Mouse (Mus musculus): Measurements from ENCODE around the gene Maff. TPM values are rescaled to one million over a fixed set of nuclear protein-coding genes. Genes with fewer than 3 reads are reported as not detected.

The Maff gene
- polyA plus RNA-seq, 1 experiment from 2014 or later, result 1.2 TPM

GRCm38 (mm10) chr15:79342641-79343337, 3.6 kb upstream of the Maff start:
- DNase-seq (ENCODE audit: low spot score) (no peak), ATAC-seq (ENCODE audit: insufficient read depth, low FRiP score, low TSS enrichment) (no peak)

GRCm38 (mm10) chr15:79344627-79345026, 1.8 kb upstream of the Maff start:
- ATAC-seq (ENCODE audit: insufficient read depth, low FRiP score, low TSS enrichment) (no peak), DNase-seq (ENCODE audit: low spot score) (no peak)
- H3K9me3 ChIP-seq (ENCODE audit: control insufficient read depth, low read length), result no peaks in the 10 kb centered on the region
- H3K36me3 ChIP-seq (ENCODE audit: control insufficient read depth, insufficient read depth, low read length), result no peaks in the 10 kb centered on the region
- no peak overlapping the region for H3K4me2 ChIP-seq (ENCODE audit: low read depth)
- H3K4me1 ChIP-seq (ENCODE audit: control insufficient read depth, insufficient read depth, low read length), result 0 out of 2 replicates have a peak, but pooled peaks cover 4% of the 10 kb centered on the region
- H3K4me3 ChIP-seq (ENCODE audit: low read depth, low read length), result no peak overlapping the region
- no peak overlapping the region for H3K27ac ChIP-seq (ENCODE audit: low read depth, low read length)
- 53% methylated on average over 4 of the region's 4 CpGs for WGBS
- no peak overlapping the region for H3K9ac ChIP-seq (ENCODE audit: low read length)
- H3K27me3 ChIP-seq (ENCODE audit: control insufficient read depth, insufficient read depth, low read length), result peaks cover 3% of the 10 kb centered on the region; the same call in 1 of the 2 replicates

More at GRCm38 (mm10) chr15:79342641-79343337, 3.6 kb upstream of the Maff start:
- no peak overlapping the region for H3K9ac ChIP-seq (ENCODE audit: low read length)
- no peak overlapping the region for H3K27ac ChIP-seq (ENCODE audit: low read depth, low read length)
- 82% methylated on average over 6 of the region's 6 CpGs for WGBS
- no peaks in the 10 kb centered on the region for H3K9me3 ChIP-seq (ENCODE audit: control insufficient read depth, low read length)
- H3K27me3 ChIP-seq (ENCODE audit: control insufficient read depth, insufficient read depth, low read length), result no peaks in the 10 kb centered on the region
- no peak overlapping the region for H3K4me2 ChIP-seq (ENCODE audit: low read depth)
- no peaks in the 10 kb centered on the region for H3K36me3 ChIP-seq (ENCODE audit: control insufficient read depth, insufficient read depth, low read length)
- no peaks in the 10 kb centered on the region for H3K4me1 ChIP-seq (ENCODE audit: control insufficient read depth, insufficient read depth, low read length)
- no peak overlapping the region for H3K4me3 ChIP-seq (ENCODE audit: low read depth, low read length)

GRCm38 (mm10) chr15:79347165-79347844, 884 bp downstream of the Maff start:
- Histone ChIP-seq H3K27me3 (ENCODE audit: control insufficient read depth, insufficient read depth, low read length) (peaks cover 3% of the 10 kb centered on the region; the same call in 1 of the 2 replicates), H3K27ac (ENCODE audit: low read depth, low read length) (peak overlapping the region; percentile 80), H3K4me3 (ENCODE audit: low read depth, low read length) (peak overlapping the region; percentile 77), H3K36me3 (ENCODE audit: control insufficient read depth, insufficient read depth, low read length) (no peaks in the 10 kb centered on the region), H3K4me1 (ENCODE audit: control insufficient read depth, insufficient read depth, low read length) (0 out of 2 replicates have a peak, but pooled peaks cover 4% of the 10 kb centered on the region), H3K9me3 (ENCODE audit: control insufficient read depth, low read length) (no peaks in the 10 kb centered on the region), H3K4me2 (ENCODE audit: low read depth) (peak overlapping the region; percentile 99), H3K9ac (ENCODE audit: low read length) (peak overlapping the region; percentile 71)
- ATAC-seq (ENCODE audit: insufficient read depth, low FRiP score, low TSS enrichment) (peak; percentile 87), DNase-seq (ENCODE audit: low spot score) (peak; percentile 95)
- under 1% methylated on average over 55 of the region's 61 CpGs for WGBS

- Histone ChIP-seq H3K4me2 (ENCODE audit: low read depth) (peak overlapping the region; percentile 99), H3K27ac (ENCODE audit: low read depth, low read length) (peak overlapping the region; percentile 80), H3K36me3 (ENCODE audit: control insufficient read depth, insufficient read depth, low read length) (no peaks in the 10 kb centered on the region), H3K9ac (ENCODE audit: low read length) (peak overlapping the region; percentile 71), H3K4me1 (ENCODE audit: control insufficient read depth, insufficient read depth, low read length) (0 out of 2 replicates have a peak, but pooled peaks cover 4% of the 10 kb centered on the region), H3K9me3 (ENCODE audit: control insufficient read depth, low read length) (no peaks in the 10 kb centered on the region), H3K4me3 (ENCODE audit: low read depth, low read length) (peak overlapping the region; percentile 77), H3K27me3 (ENCODE audit: control insufficient read depth, insufficient read depth, low read length) (peaks cover 3% of the 10 kb centered on the region; the same call in 1 of the 2 replicates)
- under 1% methylated on average over 42 of the region's 46 CpGs for WGBS
- DNase-seq (ENCODE audit: low spot score), result peak; percentile 41
- peak; percentile 54 for ATAC-seq (ENCODE audit: insufficient read depth, low FRiP score, low TSS enrichment)
These were observed 1.6 kb downstream of the Maff start for GRCm38 (mm10) chr15:79347845-79348506.

- Histone ChIP-seq H3K4me3 (ENCODE audit: low read depth, low read length) (peak overlapping the region; percentile 77; the same call in 1 of the 2 replicates), H3K4me1 (ENCODE audit: control insufficient read depth, insufficient read depth, low read length) (0 out of 2 replicates have a peak, but pooled peaks cover 4% of the 10 kb centered on the region), H3K9ac (ENCODE audit: low read length) (no peak overlapping the region), H3K36me3 (ENCODE audit: control insufficient read depth, insufficient read depth, low read length) (no peaks in the 10 kb centered on the region), H3K27ac (ENCODE audit: low read depth, low read length) (no peak overlapping the region), H3K4me2 (ENCODE audit: low read depth) (peak overlapping the region; percentile 99), H3K9me3 (ENCODE audit: control insufficient read depth, low read length) (no peaks in the 10 kb centered on the region), H3K27me3 (ENCODE audit: control insufficient read depth, insufficient read depth, low read length) (peaks cover 3% of the 10 kb centered on the region; the same call in 1 of the 2 replicates)
- 81% methylated on average over 8 of the region's 8 CpGs for WGBS
- DNase-seq (ENCODE audit: low spot score), result no peak
- no peak for ATAC-seq (ENCODE audit: insufficient read depth, low FRiP score, low TSS enrichment)
These were observed 2.2 kb downstream of the Maff start for GRCm38 (mm10) chr15:79348651-79349050.

- peaks cover 3% of the 10 kb centered on the region; the same call in 1 of the 2 replicates for H3K27me3 ChIP-seq (ENCODE audit: control insufficient read depth, insufficient read depth, low read length)
- no peaks in the 10 kb centered on the region for H3K36me3 ChIP-seq (ENCODE audit: control insufficient read depth, insufficient read depth, low read length)
- 0 out of 2 replicates have a peak, but pooled peaks cover 4% of the 10 kb centered on the region for H3K4me1 ChIP-seq (ENCODE audit: control insufficient read depth, insufficient read depth, low read length)
- H3K9ac ChIP-seq (ENCODE audit: low read length), result no peak overlapping the region
- no peak overlapping the region for H3K4me3 ChIP-seq (ENCODE audit: low read depth, low read length)
- no peak overlapping the region for H3K27ac ChIP-seq (ENCODE audit: low read depth, low read length)
- 91% methylated on average over 4 of the region's 4 CpGs for WGBS
- ATAC-seq (ENCODE audit: insufficient read depth, low FRiP score, low TSS enrichment) (no peak), DNase-seq (ENCODE audit: low spot score) (no peak)
- no peaks in the 10 kb centered on the region for H3K9me3 ChIP-seq (ENCODE audit: control insufficient read depth, low read length)
- H3K4me2 ChIP-seq (ENCODE audit: low read depth), result no peak overlapping the region
These were observed 4.4 kb downstream of the Maff start for GRCm38 (mm10) chr15:79350866-79351265.

- H3K27ac ChIP-seq (ENCODE audit: low read depth, low read length), result no peak overlapping the region
- ATAC-seq (ENCODE audit: insufficient read depth, low FRiP score, low TSS enrichment) (no peak), DNase-seq (ENCODE audit: low spot score) (no peak)
- no peaks in the 10 kb centered on the region for H3K36me3 ChIP-seq (ENCODE audit: control insufficient read depth, insufficient read depth, low read length)
- H3K4me3 ChIP-seq (ENCODE audit: low read depth, low read length), result no peak overlapping the region
- H3K9me3 ChIP-seq (ENCODE audit: control insufficient read depth, low read length), result no peaks in the 10 kb centered on the region
- H3K27me3 ChIP-seq (ENCODE audit: control insufficient read depth, insufficient read depth, low read length), result peaks cover 6% of the 10 kb centered on the region
- no peak overlapping the region for H3K9ac ChIP-seq (ENCODE audit: low read length)
- no peak overlapping the region for H3K4me2 ChIP-seq (ENCODE audit: low read depth)
- WGBS, result 34% methylated on average over 15 of the region's 15 CpGs
- H3K4me1 ChIP-seq (ENCODE audit: control insufficient read depth, insufficient read depth, low read length), result 0 out of 2 replicates have a peak, but pooled peaks cover 4% of the 10 kb centered on the region
These were observed 4.9 kb downstream of the Maff start for GRCm38 (mm10) chr15:79351331-79351767.

- Histone ChIP-seq H3K27me3 (ENCODE audit: control insufficient read depth, insufficient read depth, low read length) (peaks cover 14% of the 10 kb centered on the region), H3K27ac (ENCODE audit: low read depth, low read length) (no peak overlapping the region), H3K4me2 (ENCODE audit: low read depth) (no peak overlapping the region), H3K4me1 (ENCODE audit: control insufficient read depth, insufficient read depth, low read length) (peaks cover 13% of the 10 kb centered on the region), H3K9ac (ENCODE audit: low read length) (no peak overlapping the region), H3K36me3 (ENCODE audit: control insufficient read depth, insufficient read depth, low read length) (no peaks in the 10 kb centered on the region), H3K9me3 (ENCODE audit: control insufficient read depth, low read length) (no peaks in the 10 kb centered on the region), H3K4me3 (ENCODE audit: low read depth, low read length) (no peak overlapping the region)
- ATAC-seq (ENCODE audit: insufficient read depth, low FRiP score, low TSS enrichment), result no peak
- 92% methylated on average over 6 of the region's 6 CpGs for WGBS
- no peak for DNase-seq (ENCODE audit: low spot score)
These were observed 6.1 kb downstream of the Maff start for GRCm38 (mm10) chr15:79352479-79352878.

All from neural tube, embryonic 11.5 days (tissue).